Mouse (Mus musculus) small intestine, adult 2 months (tissue): ENCODE measurements around the gene BC117090. TPM values are rescaled to one million over a fixed set of nuclear protein-coding genes. Genes with fewer than 3 reads are reported as not detected.
"Not testable (repeated sequence)": the region's sequence is repeated elsewhere in the genome, so short reads cannot be mapped to it uniquely, and the experiment has no call there.

Source experiments
- H3K27ac ChIP-seq: fragments of 200-500 bp; 2 replicates; pipeline ENCODE4 v1.5.1; 2012; ENCODE audit warnings: low read depth, low read length, control low read depth, inconsistent platforms; ENCODE audit not compliant: insufficient read depth
- H3K27me3 ChIP-seq: fragments of 200-500 bp; 2 replicates; pipeline ENCODE4 v1.6.1; 2012; ENCODE audit warnings: mild to moderate bottlenecking, moderate library complexity, low read length, inconsistent platforms; ENCODE audit not compliant: control insufficient read depth, insufficient read depth
- H3K36me3 ChIP-seq: fragments of 200-500 bp; 2 replicates; pipeline ENCODE4 v1.6.1; 2012; ENCODE audit warnings: mild to moderate bottlenecking, low read length, control low read depth, inconsistent platforms; ENCODE audit not compliant: control insufficient read depth, insufficient read depth
- H3K4me1 ChIP-seq: fragments of 200-500 bp; 2 replicates; pipeline ENCODE4 v1.6.1; 2012; ENCODE audit warnings: low read length, inconsistent platforms, mixed read lengths; ENCODE audit not compliant: control insufficient read depth, insufficient read depth, insufficient read length
- H3K4me3 ChIP-seq: fragments of 200-500 bp; 2 replicates; pipeline ENCODE4 v1.5.1; 2012; ENCODE audit warnings: low read depth, mild to moderate bottlenecking, control low read depth, inconsistent platforms, low read length, moderate library complexity
- CTCF ChIP-seq: fragments of 200-500 bp; IDR thresholded peaks from 2 replicates; pipeline ENCODE4 v1.5.1; 2012; ENCODE audit warnings: low read depth, mild to moderate bottlenecking, control low read depth, inconsistent platforms, low read length, moderate library complexity, mixed read lengths; ENCODE audit not compliant: insufficient replicate concordance, insufficient read length; ENCODE audit errors: extremely low read depth
- POLR2A ChIP-seq: fragments of 200-500 bp; IDR thresholded peaks from 2 replicates; pipeline ENCODE4 v1.6.1; 2012; ENCODE audit warnings: low read depth, mild to moderate bottlenecking, control low read depth, inconsistent platforms, low read length, moderate library complexity
- WGBS: fragments of 180-500 bp; shearing (Covaris S2); methylation state at CpG from one replicate; pipeline ENCODE4 v1.1.7; 2018; 5-methylcytosine and 5-hydroxymethylcytosine counted together
- polyA plus RNA-seq: library from polyadenylated mRNA; depleted of rRNA; stranded (reverse); fragments of >200 nt; gene quantifications from 2 replicates; pipeline ENCODE4 v1.2.3, GENCODE M21; 2012; rRNA removed

The BC117090 gene
- polyA plus RNA-seq, result not detected in 2 replicates

GRCm38 (mm10) chr16:36334232-36334631 lies at the start of gene BC117090:
Gene BC117090, minus strand, starts transcription at chr16:36334332.
- Histone ChIP-seq H3K27me3 (no peaks in the 10 kb centered on the region), H3K4me1 (no peaks in the 10 kb centered on the region), H3K36me3 (no peaks in the 10 kb centered on the region), H3K4me3 (no peak within 1 kb of the TSS), H3K27ac (no peak within 1 kb of the TSS)
- WGBS, result 61% methylated on average over 3 of the region's 3 CpGs
- TF ChIP-seq POLR2A (no peak), CTCF (no peak)

DNA sequence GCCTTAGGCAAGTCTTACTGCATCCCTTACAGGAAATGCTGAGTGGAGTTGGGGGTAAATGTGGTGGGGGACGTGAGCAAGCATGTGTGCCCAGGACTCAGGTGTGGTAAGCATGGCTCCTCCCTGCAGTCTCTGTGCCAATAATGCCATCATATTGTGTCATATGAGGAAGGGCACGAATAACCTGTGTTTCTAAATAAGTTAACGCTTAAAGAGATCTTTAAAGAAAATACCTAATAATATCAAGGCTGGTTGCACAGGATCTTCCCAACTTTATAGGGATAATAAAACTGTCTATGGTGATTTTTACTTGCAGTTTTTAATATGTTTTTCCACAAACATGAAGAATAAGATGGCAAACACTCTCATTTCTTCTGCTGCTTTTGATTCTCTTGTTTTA lies 33.5 kb upstream of the BC117090 start, which contains the start of gene BC100530:
Gene BC100530, minus strand, starts transcription at position 101 of the 400 bp plus-strand sequence.
- H3K27me3 ChIP-seq, H3K4me3 ChIP-seq, H3K36me3 ChIP-seq, H3K27ac ChIP-seq, H3K4me1 ChIP-seq: not testable (repeated sequence)
- 67% methylated on average over 3 of the region's 3 CpGs for WGBS

GRCm38 (mm10) chr16:36337171-36337570 lies 3.0 kb upstream of the BC117090 start:
- WGBS, result 33% methylated on average over 2 of the region's 2 CpGs
- H3K4me3 ChIP-seq, result no peak overlapping the region
- H3K36me3 ChIP-seq, result no peaks in the 10 kb centered on the region
- H3K27me3 ChIP-seq, result no peaks in the 10 kb centered on the region
- no peak overlapping the region for H3K27ac ChIP-seq
- no peaks in the 10 kb centered on the region for H3K4me1 ChIP-seq
- TF ChIP-seq CTCF (no peak), POLR2A (no peak)

GRCm38 (mm10) chr16:36319286-36319685 lies 14.8 kb downstream of the BC117090 start:
- no peaks in the 10 kb centered on the region for H3K27me3 ChIP-seq
- TF ChIP-seq POLR2A (no peak), CTCF (no peak)
- no peak overlapping the region for H3K27ac ChIP-seq
- no peak overlapping the region for H3K4me3 ChIP-seq
- H3K36me3 ChIP-seq, result no peaks in the 10 kb centered on the region
- H3K4me1 ChIP-seq, result no peaks in the 10 kb centered on the region

- WGBS, result 79% methylated on average over 6 of the region's 6 CpGs
- H3K4me1 ChIP-seq, H3K27me3 ChIP-seq, H3K4me3 ChIP-seq, H3K27ac ChIP-seq, H3K36me3 ChIP-seq: not testable (repeated sequence)
Observed at GRCm38 (mm10) chr16:36316111-36316510, 18.0 kb downstream of the BC117090 start.

DNA sequence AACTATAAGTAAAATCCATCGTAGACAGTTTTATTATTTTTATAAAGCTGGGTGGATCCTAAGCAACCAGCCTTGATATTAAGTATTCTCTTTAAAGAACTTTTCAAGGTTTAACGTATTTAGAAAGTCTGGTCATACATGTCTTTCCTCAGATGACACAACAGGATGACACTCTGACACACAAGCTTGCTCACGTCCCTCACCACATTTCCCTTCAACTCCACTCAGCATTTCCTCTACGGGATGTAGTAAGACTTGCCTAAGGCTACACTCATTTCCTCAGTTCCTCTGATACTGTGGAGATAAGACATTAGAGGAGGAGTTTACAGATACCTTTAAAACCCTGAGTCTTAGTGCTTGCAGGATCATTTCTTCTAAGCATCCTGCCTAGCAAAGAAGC lies 26.5 kb downstream of the BC117090 start:
- Histone ChIP-seq H3K4me1 (no peaks in the 10 kb centered on the region), H3K27me3 (no peaks in the 10 kb centered on the region), H3K4me3 (no peak overlapping the region), H3K27ac (no peak overlapping the region), H3K36me3 (no peaks in the 10 kb centered on the region)
- TF ChIP-seq CTCF (no peak), POLR2A (no peak)
- WGBS, result 71% methylated on average over 4 of the region's 4 CpGs

- 73% methylated on average over 4 of the region's 4 CpGs for WGBS
- no peak overlapping the region for H3K27ac ChIP-seq
- no peaks in the 10 kb centered on the region for H3K27me3 ChIP-seq
- TF ChIP-seq CTCF (no peak), POLR2A (no peak)
- H3K4me3 ChIP-seq, result no peak overlapping the region
- H3K36me3 ChIP-seq, result no peaks in the 10 kb centered on the region
- no peaks in the 10 kb centered on the region for H3K4me1 ChIP-seq
Observed at GRCm38 (mm10) chr16:36289140-36289539, 45.0 kb downstream of the BC117090 start.

- 82% methylated on average over 4 of the region's 4 CpGs for WGBS
- H3K27ac ChIP-seq, H3K36me3 ChIP-seq, H3K4me3 ChIP-seq, H3K4me1 ChIP-seq, H3K27me3 ChIP-seq: not testable (repeated sequence)
Observed at GRCm38 (mm10) chr16:36276796-36277195, 57.3 kb downstream of the BC117090 start, which contains the start of gene Stfa1. Gene Stfa1, plus strand, starts transcription at chr16:36276951.

Other genes with a start within 250 kb of the BC117090 start
- not detected in 2 replicates for gene Csta1, start 203.1 kb downstream of the BC117090 start, polyA plus RNA-seq
- gene Stfa2l1, start 177.5 kb downstream of the BC117090 start, polyA plus RNA-seq, result not detected in 2 replicates
- not detected in 2 replicates for gene Gm5483, start 150.1 kb downstream of the BC117090 start, polyA plus RNA-seq
- not detected in 2 replicates for gene Gm5416, start 123.9 kb downstream of the BC117090 start, polyA plus RNA-seq
- gene 2010005H15Rik, start 112.9 kb downstream of the BC117090 start, polyA plus RNA-seq, result not detected in 2 replicates
- not detected in 2 replicates for gene Stfa1, start 57.4 kb downstream of the BC117090 start, polyA plus RNA-seq
- gene BC100530, start 33.4 kb upstream of the BC117090 start, polyA plus RNA-seq, result not detected in 2 replicates
- gene Stfa2, start 74.1 kb upstream of the BC117090 start, polyA plus RNA-seq, result not detected in 2 replicates
- not detected in 2 replicates for gene Stfa3, start 121.1 kb upstream of the BC117090 start, polyA plus RNA-seq
- 0.05 and 0.06 TPM in 2 replicates for gene Casr, start 227.8 kb upstream of the BC117090 start, polyA plus RNA-seq